Mouse (Mus musculus): ENCODE measurements around the gene Akr1c6.
"Not testable (repeated sequence)": the region's sequence is repeated elsewhere in the genome, so short reads cannot be mapped to it uniquely, and the experiment has no call there.

Gene Akr1c6

DNA sequence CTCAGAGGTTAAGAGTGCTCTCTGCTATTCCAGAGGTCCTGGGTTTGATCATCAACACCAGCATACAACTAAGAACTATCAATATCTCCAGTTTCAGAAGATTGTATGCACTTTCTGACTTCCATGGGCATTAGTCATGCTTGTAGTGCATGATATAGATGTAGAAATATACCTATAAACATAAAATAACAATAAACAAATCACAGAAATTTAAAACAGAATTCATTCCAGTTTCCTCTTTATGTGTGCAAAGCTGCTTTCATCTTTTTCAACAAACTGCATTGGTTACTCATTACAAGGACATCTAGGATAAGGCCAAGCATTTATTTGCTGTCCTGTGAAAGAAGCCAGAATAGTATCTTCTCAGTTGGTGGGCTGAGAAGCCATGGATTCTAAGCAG lies at the start of gene Akr1c6:
Gene Akr1c6, plus strand, starts transcription at position 301 of the 400 bp plus-strand sequence.
- DNase-seq (ENCODE audit: low spot score) = no peak

DNA sequence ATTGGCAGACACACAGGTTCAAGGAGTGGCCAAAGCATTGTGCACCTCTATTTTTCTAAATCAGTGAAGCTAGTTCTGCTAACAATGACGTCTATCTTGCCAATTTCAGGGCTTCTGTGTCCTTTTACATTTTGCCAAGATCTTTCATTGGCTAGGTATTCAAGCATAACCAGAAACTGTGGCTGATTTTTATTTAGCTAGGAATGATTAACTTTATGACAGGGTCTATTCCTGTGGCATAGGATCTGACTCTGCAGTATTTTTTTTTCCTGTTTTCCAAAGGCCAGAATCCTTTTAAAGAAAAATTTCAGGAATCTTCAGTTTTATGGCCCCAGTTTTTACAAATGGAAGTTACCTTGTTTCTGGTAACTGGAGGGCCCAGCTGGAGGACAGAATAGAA lies 49.2 kb upstream of the Akr1c6 start:
- no peak for DNase-seq (ENCODE audit: low spot score)

DNA sequence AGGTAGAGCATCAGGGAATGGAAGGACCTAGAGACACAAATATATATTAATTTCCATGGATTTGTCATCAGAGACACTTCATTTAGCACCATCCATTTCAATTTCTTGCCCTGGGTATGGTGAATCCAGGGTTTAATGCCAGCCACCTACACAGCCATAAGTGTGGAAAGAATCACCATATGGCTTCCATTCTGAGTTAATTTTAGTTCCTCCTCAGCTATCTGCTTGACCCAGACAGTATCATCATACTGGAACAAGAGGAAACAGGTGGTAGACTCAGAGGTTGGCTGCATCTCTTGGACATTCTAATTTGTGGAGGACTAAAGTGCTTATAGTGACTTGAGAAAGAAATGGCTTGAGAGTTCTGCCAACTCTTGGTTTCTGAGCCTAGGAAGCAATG lies 48.6 kb upstream of the Akr1c6 start:
- no peak for DNase-seq (ENCODE audit: low spot score)

DNA sequence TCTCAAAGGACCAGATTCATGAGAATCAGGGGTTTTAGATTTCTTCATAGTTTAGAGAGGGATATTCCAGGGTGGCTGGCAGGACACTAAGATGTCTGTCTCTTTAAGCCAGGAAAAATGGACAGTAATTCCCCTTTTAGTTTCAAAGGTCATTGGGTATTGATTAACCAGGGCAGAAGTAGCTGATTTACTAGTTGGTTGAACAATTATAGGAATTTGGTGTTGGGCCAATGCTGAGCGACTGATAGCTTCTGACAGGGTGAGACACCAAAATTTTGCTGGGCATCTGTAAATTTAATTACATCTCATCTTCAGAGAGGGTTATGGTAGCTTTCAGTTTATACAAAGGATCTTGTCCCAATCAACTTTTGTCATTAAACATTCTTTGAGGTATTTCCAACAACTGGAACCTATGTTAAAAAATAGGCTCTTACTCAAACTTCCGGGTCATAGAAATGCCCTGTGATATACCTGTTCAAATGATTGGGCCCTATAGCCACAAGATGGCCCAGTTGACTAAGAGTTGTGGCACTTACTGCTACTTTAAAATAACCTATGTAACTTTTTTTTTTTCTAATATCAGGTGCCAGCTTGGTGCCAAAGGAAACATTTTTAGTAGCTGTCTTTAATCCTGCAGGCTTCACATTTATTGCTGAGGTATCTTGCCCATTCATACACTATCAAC lies 45.2 kb upstream of the Akr1c6 start:
- no peak for DNase-seq (ENCODE audit: low spot score)

DNA sequence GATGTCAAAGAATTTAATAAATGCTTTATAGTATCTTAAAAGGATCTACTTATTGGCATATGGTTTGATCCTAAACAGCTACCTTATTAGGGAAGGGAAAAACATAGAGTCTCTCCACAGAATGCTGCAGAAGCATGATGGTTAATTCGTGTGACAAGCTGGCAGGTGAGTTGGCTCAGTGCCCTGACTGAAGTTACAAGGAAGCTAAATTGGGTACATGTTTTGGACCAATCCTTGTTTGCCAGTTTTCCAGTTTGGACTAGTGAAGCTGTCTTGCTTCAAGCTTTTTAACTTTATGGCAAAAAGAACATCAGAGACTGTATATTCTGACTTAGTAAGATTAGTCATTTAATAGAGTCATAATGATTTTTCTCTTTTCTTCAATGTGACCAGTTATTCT lies 33.7 kb upstream of the Akr1c6 start:
- not testable (repeated sequence) for DNase-seq (ENCODE audit: low spot score)

DNA sequence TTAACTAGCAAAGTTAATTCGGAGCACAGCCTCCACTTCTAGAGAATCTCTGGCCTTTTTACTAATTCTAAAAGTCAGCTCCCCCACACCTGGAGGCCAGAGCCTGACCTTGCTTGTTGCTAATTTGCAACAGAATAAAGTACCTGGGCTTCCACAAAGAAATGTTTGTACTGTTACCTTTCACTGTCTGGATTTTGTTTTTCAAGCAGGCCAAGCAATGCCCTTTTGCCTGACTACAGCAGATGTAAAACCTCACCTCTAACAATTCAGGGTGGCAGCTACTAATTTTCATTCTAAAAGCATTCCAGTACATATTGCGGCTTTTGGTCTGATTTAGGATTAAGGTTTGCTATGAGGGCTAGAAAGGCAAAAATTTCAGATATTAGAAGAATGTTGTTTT lies 33.3 kb upstream of the Akr1c6 start:
- no peak for DNase-seq (ENCODE audit: low spot score)

DNA sequence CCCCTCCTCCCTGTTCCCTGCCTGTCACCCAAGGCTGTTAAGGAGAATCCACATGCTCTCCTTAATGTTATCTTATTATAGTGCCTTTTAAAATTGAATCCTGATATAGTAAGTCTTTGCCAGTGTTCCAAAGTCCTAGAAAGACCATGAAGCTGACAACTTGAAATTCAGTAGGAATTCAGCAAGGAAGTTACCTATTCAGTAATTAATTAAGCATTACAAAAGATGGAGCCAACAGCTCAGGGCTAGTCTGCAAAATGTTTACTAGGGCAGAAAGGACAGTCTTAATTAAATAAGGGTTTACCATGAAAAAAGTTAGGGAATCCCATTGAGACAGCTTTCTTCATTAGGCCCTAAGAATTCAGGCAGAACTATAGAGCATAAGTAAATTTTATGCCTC lies 31.9 kb upstream of the Akr1c6 start:
- DNase-seq (ENCODE audit: low spot score) = no peak

DNA sequence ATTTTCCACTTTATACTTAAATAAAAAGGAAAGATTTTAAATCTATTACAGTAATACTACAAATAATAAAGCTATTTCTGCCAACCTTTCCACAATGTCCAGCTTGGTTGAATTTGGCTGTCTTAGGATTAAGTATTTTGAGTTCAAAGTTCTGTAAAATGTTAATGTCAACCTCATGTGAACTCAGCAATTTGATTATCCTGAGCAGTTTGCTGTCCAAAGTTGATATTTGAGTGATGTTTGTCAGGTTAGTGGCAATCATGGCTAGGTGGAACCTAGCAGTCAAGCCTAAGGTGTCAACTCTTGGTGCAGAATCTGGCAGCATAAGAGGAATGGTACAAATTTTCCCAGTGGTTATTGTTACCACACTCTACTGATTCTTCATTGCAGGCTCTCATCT lies 29.4 kb upstream of the Akr1c6 start:
- no peak for DNase-seq (ENCODE audit: low spot score)

DNA sequence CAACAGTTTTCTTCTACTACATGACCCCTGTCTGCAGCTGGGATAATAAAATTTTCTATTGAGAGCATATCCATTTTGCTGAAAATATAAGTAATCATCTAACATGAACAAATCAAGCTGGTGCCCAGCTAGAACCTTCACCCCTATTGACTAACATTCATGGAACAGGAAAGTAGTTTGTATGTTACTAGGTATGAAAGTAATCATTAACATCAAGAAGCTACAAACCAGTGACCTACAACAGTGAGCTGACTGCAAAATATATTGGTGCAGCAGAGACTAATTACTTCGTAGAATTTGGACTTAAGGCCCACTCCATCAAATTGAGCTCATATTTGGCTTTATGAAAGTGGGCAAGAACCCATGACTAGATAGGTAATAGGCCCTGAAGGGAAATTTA lies 27.3 kb upstream of the Akr1c6 start:
- no peak for DNase-seq (ENCODE audit: low spot score)

DNA sequence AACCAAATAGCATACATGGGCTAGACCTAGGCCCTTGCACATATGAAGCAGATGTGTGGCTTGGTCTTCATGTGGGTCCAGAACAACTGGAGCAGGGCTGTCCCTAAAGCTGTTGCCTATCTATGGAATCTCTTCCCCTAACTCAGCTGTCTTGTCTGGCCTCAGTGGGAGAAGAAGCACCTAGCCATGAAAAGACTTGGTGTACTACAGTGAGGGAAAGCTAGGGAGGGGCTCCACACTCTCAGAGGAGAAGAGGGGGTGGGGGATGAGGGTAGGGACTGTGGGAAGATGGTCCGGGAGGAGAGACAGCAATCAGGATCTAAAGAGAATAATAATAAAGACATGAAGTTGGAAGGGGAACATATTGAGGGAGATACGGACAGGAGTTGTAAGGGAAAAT lies 5.5 kb upstream of the Akr1c6 start:
- no peak for DNase-seq (ENCODE audit: low spot score)

DNA sequence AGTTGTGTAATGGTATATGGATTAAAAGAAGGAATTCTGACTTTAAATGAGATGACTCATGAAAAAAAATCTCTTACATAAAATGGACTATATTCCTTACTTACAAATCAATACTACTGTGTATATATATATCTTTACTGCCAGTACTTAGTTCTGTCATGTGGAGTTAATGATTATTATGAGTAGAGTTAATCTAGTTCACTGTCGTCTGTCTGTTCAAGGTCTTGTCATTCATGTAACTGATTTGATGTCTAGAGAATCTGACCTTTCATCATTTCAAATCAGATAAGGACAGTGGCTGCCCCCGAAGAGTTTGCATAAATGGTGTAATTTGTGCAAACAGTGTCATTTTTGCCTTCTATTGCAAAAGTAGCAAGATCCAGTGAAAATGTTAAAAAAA lies 5.1 kb upstream of the Akr1c6 start:
- DNase-seq (ENCODE audit: low spot score) = no peak

DNA sequence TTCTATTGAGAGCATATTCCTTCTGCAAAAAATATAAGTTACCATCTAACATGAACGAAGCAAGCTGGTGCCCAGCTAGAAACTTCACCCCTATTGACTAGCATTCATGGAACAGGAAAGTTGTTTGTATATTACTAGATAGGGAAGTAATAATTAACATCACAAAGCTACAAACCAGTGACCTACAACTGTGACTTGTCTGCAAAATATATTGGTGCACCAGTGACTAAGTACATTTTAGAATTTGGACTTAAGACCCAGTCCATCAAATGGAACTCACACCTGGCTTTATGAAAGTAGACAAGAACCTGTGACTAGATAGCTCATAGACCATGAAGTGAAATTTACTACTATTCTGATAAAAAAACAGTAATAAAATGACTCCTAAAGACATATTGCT lies 3.0 kb upstream of the Akr1c6 start:
- no peak for DNase-seq (ENCODE audit: low spot score)

DNA sequence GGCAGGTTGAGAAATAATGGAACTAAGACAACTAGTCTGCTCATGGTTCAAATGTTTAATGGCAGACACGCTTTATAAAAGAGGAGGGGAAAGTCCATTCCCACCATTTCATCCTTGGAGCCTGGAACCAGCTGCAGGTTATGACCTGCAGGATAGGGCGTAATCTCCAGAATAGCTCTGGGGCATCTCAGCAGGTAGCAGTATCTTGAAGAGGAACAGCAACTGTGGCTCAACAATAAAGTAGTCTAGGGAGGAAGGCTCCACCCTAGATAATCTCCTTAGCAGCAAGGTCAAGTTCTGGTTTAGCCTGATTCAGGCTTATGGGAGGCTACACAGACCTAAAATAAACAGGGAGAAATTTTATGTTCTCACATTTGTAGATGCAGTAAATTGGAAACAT lies 31.5 kb downstream of the Akr1c6 start:
- no peak for DNase-seq (ENCODE audit: low spot score)

DNA sequence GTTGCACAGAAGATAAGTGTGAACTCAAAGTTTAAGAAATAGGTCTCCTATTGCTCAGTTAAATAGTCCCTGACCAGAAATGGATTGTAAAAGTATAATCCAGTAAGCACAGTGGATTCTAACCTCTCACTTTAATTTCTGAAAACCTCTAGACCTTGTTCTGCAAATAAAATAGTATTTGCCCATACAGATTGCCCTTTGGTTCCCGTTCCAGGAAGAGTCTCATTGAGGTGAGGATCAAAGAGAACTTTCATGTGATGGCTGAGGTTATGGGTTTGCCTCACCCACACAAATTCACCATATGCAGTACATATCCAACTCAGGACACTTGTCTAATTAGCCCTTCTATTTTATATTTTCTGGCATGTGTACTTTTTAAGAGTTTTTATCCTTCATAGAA lies 33.8 kb downstream of the Akr1c6 start:
- no peak for DNase-seq (ENCODE audit: low spot score)
